Mouse (Mus musculus): Measurements from ENCODE around the gene Pfn3. TPM values are rescaled to one million over a fixed set of nuclear protein-coding genes. Genes with fewer than 3 reads are reported as not detected.

The Pfn3 gene
- total RNA-seq, 1 experiment, result not detected

- Histone ChIP-seq H3K27ac (ENCODE audit: insufficient read depth, low read depth, low read length, poor library complexity, severe bottlenecking) (no peak overlapping the region), H3K36me3 (ENCODE audit: control insufficient read depth, insufficient read depth, low read length, poor library complexity, severe bottlenecking) (no peaks in the 10 kb centered on the region), H3K9ac (ENCODE audit: insufficient read depth, low read depth, low read length, poor library complexity, severe bottlenecking) (no peak overlapping the region), H3K4me3 (ENCODE audit: insufficient read depth in 1 of 2, low read depth in 1 of 2, low read length in 2 of 2, poor library complexity in 1 of 2, severe bottlenecking in 1 of 2) (no peak overlapping the region), H3K4me1 (ENCODE audit: control insufficient read depth in 2 of 2, insufficient read depth in 2 of 2, low read length in 2 of 2, poor library complexity in 1 of 2) (no peaks in the 10 kb centered on the region), H3K9me3 (ENCODE audit: control insufficient read depth, insufficient read depth, low read depth, low read length) (no peaks in the 10 kb centered on the region)
- TF ChIP-seq ZNF384 (IDR thresholded peaks at IDR 0.05; ENCODE audit: low read depth, low read length) (no peak), HCFC1 (IDR thresholded peaks at IDR 0.05; ENCODE audit: borderline replicate concordance, insufficient read depth, low read length) (no peak), CHD2 (IDR thresholded peaks at IDR 0.05; ENCODE audit: low read depth, low read length) (no peak), ZC3H11A (IDR thresholded peaks at IDR 0.05; ENCODE audit: borderline replicate concordance, low read depth, low read length) (no peak), MAFK (IDR thresholded peaks at IDR 0.05; ENCODE audit: insufficient read depth, low read depth, low read length) (no peak)
- in situ Hi-C loops (cut with MboI; ENCODE audit: low sequenced_read_pairs in 2 of 2, unreplicated experiment in 2 of 2), result no loop called here
- no peak for DNase-seq (ENCODE audit: low read depth, low spot score)
These were observed 11.8 kb downstream of the Pfn3 start for GRCm38 (mm10) chr13:55403266-55403665.

- Histone ChIP-seq H3K36me3 (ENCODE audit: control insufficient read depth, insufficient read depth, low read length, poor library complexity, severe bottlenecking) (no peaks in the 10 kb centered on the region), H3K27ac (ENCODE audit: insufficient read depth, low read depth, low read length, poor library complexity, severe bottlenecking) (no peak overlapping the region), H3K4me1 (ENCODE audit: control insufficient read depth in 2 of 2, insufficient read depth in 2 of 2, low read length in 2 of 2, poor library complexity in 1 of 2) (no peaks in the 10 kb centered on the region), H3K9me3 (ENCODE audit: control insufficient read depth, insufficient read depth, low read depth, low read length) (no peaks in the 10 kb centered on the region), H3K9ac (ENCODE audit: insufficient read depth, low read depth, low read length, poor library complexity, severe bottlenecking) (no peak overlapping the region), H3K4me3 (ENCODE audit: insufficient read depth in 1 of 2, low read depth in 1 of 2, low read length in 2 of 2, poor library complexity in 1 of 2, severe bottlenecking in 1 of 2) (no peak overlapping the region)
- in situ Hi-C loops (cut with MboI; ENCODE audit: low sequenced_read_pairs in 2 of 2, unreplicated experiment in 2 of 2), result no loop called here
- TF ChIP-seq MAFK (IDR thresholded peaks at IDR 0.05; ENCODE audit: insufficient read depth, low read depth, low read length) (no peak), CHD2 (IDR thresholded peaks at IDR 0.05; ENCODE audit: low read depth, low read length) (no peak), ZC3H11A (IDR thresholded peaks at IDR 0.05; ENCODE audit: borderline replicate concordance, low read depth, low read length) (no peak), ZNF384 (IDR thresholded peaks at IDR 0.05; ENCODE audit: low read depth, low read length) (no peak), HCFC1 (IDR thresholded peaks at IDR 0.05; ENCODE audit: borderline replicate concordance, insufficient read depth, low read length) (no peak)
- DNase-seq (ENCODE audit: low read depth, low spot score), result no peak
These were observed 15.0 kb downstream of the Pfn3 start for GRCm38 (mm10) chr13:55400039-55400346.

DNA sequence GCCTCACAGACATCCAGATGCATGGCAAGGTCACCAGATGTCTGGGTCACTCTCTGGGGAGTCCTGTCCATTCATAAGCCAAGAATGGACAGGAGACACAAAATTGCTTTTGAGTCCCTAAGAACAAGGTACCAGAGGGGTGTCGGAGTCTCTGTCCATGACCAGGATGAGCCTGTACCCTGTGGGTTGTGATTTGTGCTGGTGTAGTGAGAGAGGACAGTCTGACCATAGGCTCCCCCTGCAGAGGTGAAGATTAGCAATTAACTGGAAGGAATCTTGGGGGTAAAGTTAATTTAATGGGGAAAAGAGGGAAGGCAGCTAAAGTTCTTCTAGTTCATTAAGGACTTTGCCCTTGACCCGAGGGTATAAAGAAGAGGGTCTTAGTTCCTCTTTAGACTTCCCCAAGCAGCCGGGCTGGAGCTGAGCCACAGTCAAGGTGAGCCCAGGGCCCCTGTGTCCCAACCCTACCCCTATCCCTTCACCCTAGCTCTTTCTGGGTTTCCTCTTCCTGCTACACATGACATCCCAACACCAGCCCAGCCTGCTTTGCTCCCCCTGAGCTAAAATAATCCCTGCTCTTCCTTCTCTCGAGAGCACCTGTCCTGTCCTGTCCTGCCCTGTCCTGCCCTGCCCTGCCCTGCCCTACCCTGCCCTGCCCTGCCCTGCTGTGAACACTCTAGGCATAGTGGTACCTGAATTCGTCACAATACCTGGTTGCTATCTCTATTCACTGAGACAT, 15.6 kb downstream of the Pfn3 start:
- H3K4me3 ChIP-seq (ENCODE audit: insufficient read depth in 1 of 2, low read depth in 1 of 2, low read length in 2 of 2, poor library complexity in 1 of 2, severe bottlenecking in 1 of 2), result no peak overlapping the region
- in situ Hi-C loops (cut with MboI; ENCODE audit: low sequenced_read_pairs in 2 of 2, unreplicated experiment in 2 of 2), result no loop called here
- no peak for TF ChIP-seq ZC3H11A (IDR thresholded peaks at IDR 0.05; ENCODE audit: borderline replicate concordance, low read depth, low read length)
- TF ChIP-seq CHD2 (IDR thresholded peaks at IDR 0.05; ENCODE audit: low read depth, low read length), result no peak
- no peak overlapping the region for H3K9ac ChIP-seq (ENCODE audit: insufficient read depth, low read depth, low read length, poor library complexity, severe bottlenecking)
- H3K27ac ChIP-seq (ENCODE audit: insufficient read depth, low read depth, low read length, poor library complexity, severe bottlenecking), result no peak overlapping the region
- no peaks in the 10 kb centered on the region for H3K4me1 ChIP-seq (ENCODE audit: control insufficient read depth in 2 of 2, insufficient read depth in 2 of 2, low read length in 2 of 2, poor library complexity in 1 of 2)
- H3K36me3 ChIP-seq (ENCODE audit: control insufficient read depth, insufficient read depth, low read length, poor library complexity, severe bottlenecking), result no peaks in the 10 kb centered on the region
- no peaks in the 10 kb centered on the region for H3K9me3 ChIP-seq (ENCODE audit: control insufficient read depth, insufficient read depth, low read depth, low read length)
- no peak for DNase-seq (ENCODE audit: low read depth, low spot score)

GRCm38 (mm10) chr13:55398088-55398487, 16.9 kb downstream of the Pfn3 start, which contains the start of gene Slc34a1:
Gene Slc34a1, plus strand, starts transcription at chr13:55398187.
- Histone ChIP-seq H3K4me3 (ENCODE audit: insufficient read depth in 1 of 2, low read depth in 1 of 2, low read length in 2 of 2, poor library complexity in 1 of 2, severe bottlenecking in 1 of 2) (no peak within 1 kb of the TSS), H3K4me1 (ENCODE audit: control insufficient read depth in 2 of 2, insufficient read depth in 2 of 2, low read length in 2 of 2, poor library complexity in 1 of 2) (no peaks in the 10 kb centered on the region; a peak in 1 of 4 replicates), H3K36me3 (ENCODE audit: control insufficient read depth, insufficient read depth, low read length, poor library complexity, severe bottlenecking) (no peaks in the 10 kb centered on the region), H3K9me3 (ENCODE audit: control insufficient read depth, insufficient read depth, low read depth, low read length) (no peaks in the 10 kb centered on the region), H3K27ac (ENCODE audit: insufficient read depth, low read depth, low read length, poor library complexity, severe bottlenecking) (no peak within 1 kb of the TSS), H3K9ac (ENCODE audit: insufficient read depth, low read depth, low read length, poor library complexity, severe bottlenecking) (no peak within 1 kb of the TSS)
- TF ChIP-seq HCFC1 (IDR thresholded peaks at IDR 0.05; ENCODE audit: borderline replicate concordance, insufficient read depth, low read length), result no peak
- no peak for TF ChIP-seq MAFK (IDR thresholded peaks at IDR 0.05; ENCODE audit: insufficient read depth, low read depth, low read length)
- no peak for TF ChIP-seq ZNF384 (IDR thresholded peaks at IDR 0.05; ENCODE audit: low read depth, low read length)
- no peak for TF ChIP-seq CHD2 (IDR thresholded peaks at IDR 0.05; ENCODE audit: low read depth, low read length)
- no peak for TF ChIP-seq ZC3H11A (IDR thresholded peaks at IDR 0.05; ENCODE audit: borderline replicate concordance, low read depth, low read length)
- in situ Hi-C loops (cut with MboI; ENCODE audit: low sequenced_read_pairs in 2 of 2, unreplicated experiment in 2 of 2), result no loop called here
- no peak for DNase-seq (ENCODE audit: low read depth, low spot score)

DNA sequence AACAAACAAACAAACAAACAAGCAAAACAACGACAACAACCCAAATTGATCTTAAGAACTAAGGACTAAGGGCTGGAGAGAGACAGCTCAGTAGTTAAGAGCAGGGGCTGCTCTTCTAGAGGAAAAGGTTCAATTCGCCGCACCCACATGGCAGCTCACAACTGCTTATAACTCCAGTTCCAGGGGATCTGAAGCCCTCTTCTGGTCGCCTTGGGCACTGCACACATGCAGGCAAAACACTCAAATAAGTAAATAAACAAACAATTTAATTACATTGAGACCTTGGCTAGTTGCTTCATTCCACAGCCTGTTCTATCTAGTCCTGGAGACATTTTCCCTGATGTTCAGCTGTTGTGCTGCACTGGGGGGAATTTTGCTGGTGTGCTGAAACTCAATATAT, 22.1 kb downstream of the Pfn3 start:
- Histone ChIP-seq H3K4me3 (ENCODE audit: insufficient read depth in 1 of 2, low read depth in 1 of 2, low read length in 2 of 2, poor library complexity in 1 of 2, severe bottlenecking in 1 of 2) (no peak overlapping the region), H3K9ac (ENCODE audit: insufficient read depth, low read depth, low read length, poor library complexity, severe bottlenecking) (no peak overlapping the region), H3K4me1 (ENCODE audit: control insufficient read depth in 2 of 2, insufficient read depth in 2 of 2, low read length in 2 of 2, poor library complexity in 1 of 2) (no peaks in the 10 kb centered on the region; a peak in 1 of 4 replicates), H3K9me3 (ENCODE audit: control insufficient read depth, insufficient read depth, low read depth, low read length) (no peaks in the 10 kb centered on the region), H3K36me3 (ENCODE audit: control insufficient read depth, insufficient read depth, low read length, poor library complexity, severe bottlenecking) (no peaks in the 10 kb centered on the region), H3K27ac (ENCODE audit: insufficient read depth, low read depth, low read length, poor library complexity, severe bottlenecking) (no peak overlapping the region)
- peak; percentile 60 for DNase-seq (ENCODE audit: low read depth, low spot score)
- no peak for TF ChIP-seq ZNF384 (IDR thresholded peaks at IDR 0.05; ENCODE audit: low read depth, low read length)
- TF ChIP-seq CHD2 (IDR thresholded peaks at IDR 0.05; ENCODE audit: low read depth, low read length), result no peak
- TF ChIP-seq HCFC1 (IDR thresholded peaks at IDR 0.05; ENCODE audit: borderline replicate concordance, insufficient read depth, low read length), result no peak
- TF ChIP-seq MAFK (IDR thresholded peaks at IDR 0.05; ENCODE audit: insufficient read depth, low read depth, low read length), result no peak
- no peak for TF ChIP-seq ZC3H11A (IDR thresholded peaks at IDR 0.05; ENCODE audit: borderline replicate concordance, low read depth, low read length)
- in situ Hi-C loops (cut with MboI; ENCODE audit: low sequenced_read_pairs in 2 of 2, unreplicated experiment in 2 of 2), result no loop called here

All from ES-E14 (cell line).